Mouse (Mus musculus): ENCODE measurements around the gene Asrgl1.

GRCm38 (mm10) chr19:9063831-9064230 is 71.6 kb downstream of the Asrgl1 start:
- TF ChIP-seq CTCF (IDR thresholded peaks at IDR 0.05; ENCODE audit: borderline replicate concordance, control insufficient read depth, extremely low read depth, insufficient read depth, low read length, poor library complexity) (no peak), POLR2A (IDR thresholded peaks at IDR 0.05; ENCODE audit: control insufficient read depth, extremely low read depth, insufficient read depth, low read length, poor library complexity) (no peak)
